10 mouse cellular contexts compared by ENCODE assay signal in the genomic region with DNA sequence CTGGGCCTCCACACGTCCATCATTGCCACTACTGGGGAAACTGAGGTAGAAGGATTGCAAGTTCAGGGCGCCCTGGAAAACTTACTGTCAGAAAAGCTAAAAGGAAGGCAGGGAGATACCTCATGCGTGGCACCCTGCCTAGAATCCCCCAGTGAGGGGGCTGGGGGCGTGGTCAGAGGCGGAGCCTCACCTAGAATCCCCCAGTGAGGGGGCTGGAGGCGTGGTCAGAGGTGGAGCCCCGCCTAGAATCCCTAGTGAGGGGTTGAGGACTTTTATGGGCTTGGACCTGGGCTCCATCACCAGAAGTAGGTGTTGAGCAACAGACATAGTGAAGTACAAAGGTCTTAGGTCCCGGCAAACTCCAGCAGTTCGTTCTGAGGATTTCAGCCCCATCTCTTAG. TPM values are rescaled to one million over a fixed set of nuclear protein-coding genes. Genes with fewer than 3 reads are reported as not detected.
A peak's percentile ranks its signal among the peaks of the same experiment; 100 is the strongest.
DNase-seq lines count a peak whose midpoint lies in the region; ATAC-seq lines count a peak whose summit lies in the region.
"Had no signal": no experiment of that assay in that cellular context is flagged by ENCODE, and none has a peak within 500 bp of the region (broad histone marks: within the 10 kb centered on the region; RNA-seq: fewer than 3 reads in every experiment).

No protein-coding gene starts in this region.

- peaks cover 3% of the 10 kb centered on the region; the same call in 1 of the 2 replicates for H3K36me3 ChIP-seq in liver, embryonic 12.5 days

- peaks cover 55% of the 10 kb centered on the region for H3K4me1 ChIP-seq in liver, embryonic 12.5 days

- ATAC-seq in cerebellum, adult (ENCODE audit: insufficient number of reproducible peaks, low FRiP score, low TSS enrichment), result no peak
- ATAC-seq in liver, embryonic 12.5 days, result no peak

- 0 out of 2 replicates have a peak overlapping the region, but pooled peaks have one; percentile 8 for H3K4me3 ChIP-seq in liver, embryonic 12.5 days

- peak; percentile 56 for DNase-seq in cerebellum, adult 9-11 months
- peak; percentile 39 for DNase-seq in right cerebral cortex, postnatal 4 days
- no peak for DNase-seq in right cerebral cortex, adult 2 months (ENCODE audit: low spot score in 2 of 2)
- peak; percentile 26 to 40 for DNase-seq in urinary bladder, postnatal 36 days (ENCODE audit: low spot score in 2 of 2)
- no peak for DNase-seq in frontal cortex, postnatal 14 days (ENCODE audit: low spot score in 2 of 2)
- no peak for DNase-seq in gastrocnemius, postnatal 25 days

- peak overlapping the region; percentile 95 for H3K27ac ChIP-seq in liver, embryonic 12.5 days

- H3K9me3 ChIP-seq in liver, embryonic 12.5 days (replicated peaks), result no peaks in the 10 kb centered on the region

- peaks cover 14% of the 10 kb centered on the region for H3K27me3 ChIP-seq in liver, embryonic 12.5 days (replicated peaks)

- whole genome bisulfite sequencing in liver, embryonic 12.5 days (ENCODE audit: insufficient replicate concordance), result 22% methylated on average over 9 of the region's 9 CpGs

- peak overlapping the region; percentile 67 for H3K9ac ChIP-seq in liver, embryonic 12.5 days

- peak overlapping the region; percentile 87 for H3K4me2 ChIP-seq in liver, embryonic 12.5 days

RNA-seq across cellular contexts. Expression of gene Tcf3, which starts 2.8 kb away (rescaled TPM):
- 110 and 115 TPM in 2 replicates for polyA plus RNA-seq in liver, embryonic 12.5 days (2016; fragmentation: Nextera tagmentation; extraction: Ambion mirVana)
- total RNA-seq in gastrocnemius, postnatal 25 days (2021), result 10 to 100 TPM; 11.1 to 13.8 TPM

RNA-seq across cellular contexts. Expression of gene Uqcr11, which starts 29.6 kb away (rescaled TPM):
- 594 and 628 TPM in 2 replicates for polyA plus RNA-seq in liver, embryonic 12.5 days (2016; fragmentation: Nextera tagmentation; extraction: Ambion mirVana)
- total RNA-seq in gastrocnemius, postnatal 25 days (2021), result 100 to 1,000 TPM; 913 to 952 TPM

RNA-seq across cellular contexts. Expression of gene Mbd3, which starts 36.9 kb away (rescaled TPM):
- 134 and 140 TPM in 2 replicates for polyA plus RNA-seq in liver, embryonic 12.5 days (2016; fragmentation: Nextera tagmentation; extraction: Ambion mirVana)
- total RNA-seq in gastrocnemius, postnatal 25 days (2021), result 10 to 100 TPM; 78.7 to 93.6 TPM

RNA-seq across cellular contexts. Expression of gene Mex3d, which starts 48.8 kb away (rescaled TPM):
- 2.1 TPM in 2 replicates for polyA plus RNA-seq in liver, embryonic 12.5 days (2016; fragmentation: Nextera tagmentation; extraction: Ambion mirVana)
- 1 to 10 TPM; 3.9 to 4.3 TPM for total RNA-seq in gastrocnemius, postnatal 25 days (2021)

RNA-seq across cellular contexts. Expression of gene Onecut3, which starts 58.4 kb away (rescaled TPM):
- 0.29 and 0.33 TPM in 2 replicates for polyA plus RNA-seq in liver, embryonic 12.5 days (2016; fragmentation: Nextera tagmentation; extraction: Ambion mirVana)
- total RNA-seq in gastrocnemius, postnatal 25 days (2021), result not detected
- total RNA-seq: gastrocnemius, adult 8-10 months; neutrophil, adult 5-6 weeks had no signal

Comparison
In these comparisons a context has a peak if more than half of its experiments do, and no peak if none do; other contexts are left out.
1. DNase-seq: peak in cerebellum, adult 9-11 months (single experiment), right cerebral cortex, postnatal 4 days (single experiment) and urinary bladder, postnatal 36 days (2 of 2); none in right cerebral cortex, adult 2 months (0 of 2), frontal cortex, postnatal 14 days (0 of 2) and gastrocnemius, postnatal 25 days (single experiment).